Mouse (Mus musculus) spleen, postnatal 10 days (tissue): ENCODE data around the gene Gm11985.

Experiments
- DNase-seq, 2 experiments: peaks; one replicate each; pipeline ENCODE4 v3.0.0; 2021 to 2022; ENCODE audit warnings: low spot score in 2 of 2

Gm11985 gene

DNA sequence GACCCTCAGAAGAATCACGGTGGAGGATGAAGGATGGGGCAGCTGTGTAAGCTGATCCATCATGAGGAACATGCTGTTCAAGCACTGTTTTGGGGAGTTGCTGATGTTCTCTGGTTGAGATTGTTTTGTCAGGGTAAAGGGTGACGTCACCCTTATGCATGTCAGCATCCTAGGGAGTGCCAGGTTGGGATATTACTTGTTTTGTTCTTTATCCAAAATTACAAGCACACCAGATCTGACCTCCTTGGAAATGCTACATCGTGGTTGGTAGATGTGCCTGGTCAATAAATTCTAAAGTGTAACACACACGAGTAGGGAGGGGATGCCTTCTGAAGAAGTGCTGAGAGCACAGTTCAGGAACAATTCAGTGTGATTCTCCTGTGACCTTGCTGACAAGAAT, 31.9 kb downstream of the Gm11985 start:
- DNase-seq = no peak

DNA sequence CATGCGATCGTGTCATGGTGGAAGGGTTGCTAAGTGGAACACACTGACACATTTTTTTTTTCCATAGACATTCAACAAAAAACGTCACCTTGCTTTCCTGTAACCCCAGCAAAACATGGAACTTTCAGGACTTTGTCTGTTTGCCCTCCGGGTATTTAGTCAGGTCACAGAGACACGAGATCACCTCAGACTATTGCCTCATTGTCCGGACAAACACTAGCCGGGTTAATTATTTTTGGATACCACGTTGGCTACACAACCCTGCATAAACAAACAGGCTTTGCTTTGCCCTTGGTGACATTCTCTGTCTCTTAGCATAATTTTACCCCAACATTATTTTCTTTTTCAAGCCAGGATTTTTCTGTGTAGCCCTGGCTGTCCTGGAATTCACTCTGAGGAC, 35.3 kb downstream of the Gm11985 start:
- no peak for DNase-seq

- no peak for DNase-seq
Measured at GRCm38 (mm10) chr11:7152371-7152770, 36.0 kb downstream of the Gm11985 start.

GRCm38 (mm10) chr11:7150511-7150910, 37.9 kb downstream of the Gm11985 start:
- DNase-seq = no peak

- DNase-seq = no peak
Measured at GRCm38 (mm10) chr11:7149471-7149870, 38.9 kb downstream of the Gm11985 start.

DNA sequence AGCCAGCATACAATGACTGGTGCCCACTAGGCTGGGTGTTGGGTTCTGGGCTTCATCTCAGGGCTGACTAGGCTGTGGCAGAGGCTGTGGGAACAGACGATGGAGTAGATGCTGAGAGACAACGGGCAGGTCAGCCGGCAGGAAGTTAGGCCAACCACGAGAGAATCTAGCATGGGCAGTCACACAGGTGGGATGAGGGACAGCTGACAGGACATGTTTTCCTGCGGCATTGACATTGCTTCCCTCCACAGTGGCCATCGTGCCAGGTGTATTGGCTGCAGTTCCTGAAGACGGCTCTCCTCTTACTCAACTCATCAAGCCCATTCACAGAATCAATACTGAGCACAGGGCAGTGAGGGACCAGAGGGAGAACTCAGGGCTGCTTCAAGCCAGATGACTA, 40.4 kb downstream of the Gm11985 start:
- DNase-seq = no peak

DNA sequence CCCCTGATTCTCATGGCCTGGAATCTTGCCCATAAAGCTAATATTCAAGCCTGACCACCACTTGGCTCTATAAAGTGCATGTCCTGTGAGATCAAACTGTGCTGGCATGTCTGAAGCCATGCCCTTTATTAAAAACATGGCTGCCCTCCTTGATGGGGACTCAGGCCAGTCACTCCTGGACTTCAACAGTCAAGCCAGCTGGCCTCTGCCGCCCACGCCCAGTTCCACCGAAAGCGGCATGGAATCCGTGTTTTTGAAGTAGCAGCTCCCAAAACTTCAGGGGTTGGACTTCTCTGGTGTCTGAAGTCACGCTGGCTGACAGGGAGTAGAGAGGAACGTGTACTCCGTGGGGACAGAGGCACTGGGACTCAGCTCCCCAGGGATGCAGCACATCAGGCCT, 40.8 kb downstream of the Gm11985 start:
- DNase-seq = no peak

- DNase-seq = peak in 1 of 2 experiments; percentile 30
Measured at GRCm38 (mm10) chr11:7145221-7145620, 43.1 kb downstream of the Gm11985 start.

- DNase-seq = peak in 1 of 2 experiments; percentile 26
Measured at GRCm38 (mm10) chr11:7144369-7144768, 44.0 kb downstream of the Gm11985 start.

- no peak for DNase-seq
Measured at GRCm38 (mm10) chr11:7142725-7143124, 45.6 kb downstream of the Gm11985 start.

GRCm38 (mm10) chr11:7140449-7140848, 47.9 kb downstream of the Gm11985 start:
- no peak for DNase-seq

DNA sequence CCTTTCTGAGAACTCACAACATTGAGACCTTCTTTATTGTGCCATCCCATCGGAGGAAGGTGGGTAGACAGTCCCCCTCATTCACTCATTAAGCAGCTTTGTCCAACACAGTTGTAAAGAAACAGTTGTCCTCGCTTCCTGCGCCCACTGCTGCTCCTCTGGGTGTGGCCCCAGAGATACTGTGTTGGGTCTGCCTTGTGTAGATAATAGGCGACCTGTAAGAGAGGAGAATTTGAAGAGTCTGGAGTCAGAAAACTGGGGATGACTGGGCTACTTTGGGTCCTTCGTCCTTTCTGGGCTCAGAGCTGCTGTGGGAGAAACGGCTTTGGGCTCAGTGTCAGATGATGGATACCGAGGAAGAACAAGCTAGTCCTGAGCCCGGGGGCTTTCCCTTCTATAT, 50.0 kb downstream of the Gm11985 start:
- DNase-seq = no peak

DNA sequence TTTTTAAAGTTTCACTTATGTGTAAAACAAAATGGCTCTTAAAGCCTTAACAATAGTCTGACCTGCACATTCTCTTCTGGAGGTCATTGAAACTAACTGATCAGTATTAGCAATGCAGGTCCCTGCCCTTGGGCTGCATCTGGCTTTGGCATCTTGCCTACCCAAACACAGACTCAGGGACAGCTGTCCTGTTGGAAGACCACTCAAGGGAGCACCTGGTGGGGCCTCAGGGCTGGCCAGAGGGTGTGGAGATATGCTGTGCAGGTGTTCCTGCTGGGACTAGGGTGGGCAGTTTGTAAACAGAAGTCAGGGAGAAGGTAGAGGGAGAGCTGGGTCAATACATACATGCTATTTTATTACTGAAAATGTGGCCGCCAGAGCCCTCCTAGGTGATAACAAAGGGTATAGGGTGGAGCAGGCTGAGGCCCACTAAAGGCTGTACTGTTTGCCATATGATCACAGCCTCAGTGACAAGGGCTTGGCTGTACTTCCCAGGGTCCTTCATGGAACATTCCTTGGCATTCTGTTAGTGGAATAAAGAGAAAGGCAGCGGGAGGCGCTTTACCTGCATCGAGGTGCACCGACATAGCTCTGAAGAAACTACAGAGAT, 52.0 kb downstream of the Gm11985 start:
- no peak for DNase-seq

- DNase-seq = no peak
Measured at GRCm38 (mm10) chr11:7135763-7136162, 52.6 kb downstream of the Gm11985 start.

DNA sequence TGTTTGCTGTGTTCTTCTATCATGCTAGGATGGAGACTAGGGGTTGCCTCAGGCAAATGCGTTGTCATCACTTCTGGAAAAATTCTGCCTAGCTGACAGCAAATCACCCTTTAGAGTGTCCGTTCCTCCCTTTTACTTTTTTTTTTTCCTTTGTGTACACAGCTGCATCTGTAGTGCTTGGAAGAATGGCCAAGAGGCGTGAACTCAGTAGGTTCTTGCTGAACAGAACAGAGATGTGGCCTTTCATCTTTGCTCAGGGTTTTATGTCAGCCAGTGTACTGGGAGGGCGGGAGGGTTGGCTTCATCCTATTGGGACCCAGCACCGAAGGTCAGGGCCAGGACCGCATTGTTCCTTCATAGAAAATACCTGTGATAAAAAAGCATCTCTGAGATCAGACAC, 53.1 kb downstream of the Gm11985 start:
- DNase-seq = no peak

DNA sequence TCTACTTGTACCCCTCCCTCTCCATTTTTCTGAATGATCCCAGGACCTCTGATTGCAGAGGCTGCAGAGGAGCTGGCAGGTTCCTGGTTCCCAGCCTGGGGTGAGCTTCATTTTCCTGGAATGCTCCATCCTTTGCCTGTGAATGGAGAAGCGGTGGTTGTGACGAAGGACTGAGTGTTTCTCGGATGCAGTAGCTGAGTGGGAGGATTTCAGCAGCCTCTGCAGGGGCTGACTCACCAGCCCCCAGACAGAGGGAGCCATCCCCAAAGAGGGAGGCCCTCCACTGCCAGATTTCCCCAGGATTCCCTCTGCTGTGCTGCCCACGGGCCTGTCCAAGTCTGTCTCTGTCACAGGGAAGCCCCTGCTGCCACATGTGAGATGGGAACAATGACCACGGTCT, 54.0 kb downstream of the Gm11985 start:
- DNase-seq = no peak

DNA sequence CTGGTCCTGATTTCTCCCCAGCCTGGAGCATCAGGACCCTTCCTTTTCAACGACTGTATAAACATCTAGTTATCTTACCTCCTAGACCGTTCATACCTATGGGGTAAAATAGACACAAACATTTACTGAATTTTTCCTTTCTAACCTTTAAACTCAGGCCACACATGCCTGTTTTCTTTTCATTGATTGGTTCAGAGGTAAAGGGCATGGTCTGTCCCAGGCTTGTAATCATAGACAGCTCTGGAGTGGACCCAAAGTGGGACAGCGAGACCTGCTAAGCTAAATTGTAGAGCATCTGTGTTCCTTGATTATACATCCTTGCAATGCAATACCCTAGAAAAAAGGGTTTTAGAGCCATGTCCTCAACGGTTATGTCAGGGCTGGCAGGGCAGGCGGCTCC, 54.6 kb downstream of the Gm11985 start:
- no peak for DNase-seq
